Mouse (Mus musculus) liver, embryonic 11.5 days (tissue): Measurements from ENCODE around the gene Vps36. TPM values are rescaled to one million over a fixed set of nuclear protein-coding genes. Genes with fewer than 3 reads are reported as not detected.
A peak's percentile ranks its signal among the peaks of the same experiment; 100 is the strongest.

ENCODE experiments used
- ATAC-seq: fragments of 200-750 bp; cut with Nextera tagmentation; replicated peaks from 2 replicates; pipeline ENCODE4 v1.8.0; 2017; ENCODE audit warnings: moderate number of reproducible peaks, mild to moderate bottlenecking, moderate TSS enrichment, moderate library complexity; ENCODE audit not compliant: low FRiP score
- DNase-seq: peaks from one replicate; pipeline ENCODE4 v3.0.0-alpha.2; 2017; ENCODE audit warnings: low spot score
- H3K27ac ChIP-seq: fragments of 300-500 bp; sonication (generic); 2 replicates; pipeline ENCODE4 v1.5.1; 2014; ENCODE audit warnings: mild to moderate bottlenecking, low read depth, low read length, control low read depth
- H3K27me3 ChIP-seq: fragments of 300-500 bp; sonication (generic); replicated peaks from 2 replicates; pipeline ENCODE4 v1.6.1; 2014; ENCODE audit warnings: low read length, mixed read lengths; ENCODE audit not compliant: control insufficient read depth, insufficient read depth
- H3K36me3 ChIP-seq: fragments of 300-500 bp; sonication (generic); 2 replicates; pipeline ENCODE4 v1.6.1; 2014; ENCODE audit warnings: mild to moderate bottlenecking, low read length, moderate library complexity, mixed read lengths; ENCODE audit not compliant: control insufficient read depth, insufficient read depth
- H3K4me1 ChIP-seq: fragments of 300-500 bp; sonication (generic); replicated peaks from 2 replicates; pipeline ENCODE4 v1.6.1; 2014; ENCODE audit warnings: low read length, mixed read lengths; ENCODE audit not compliant: control insufficient read depth, insufficient read depth
- H3K4me2 ChIP-seq: fragments of 300-500 bp; sonication (generic); 2 replicates; pipeline ENCODE4 v1.6.1; 2014; ENCODE audit warnings: mild to moderate bottlenecking, control low read depth, moderate library complexity
- H3K4me3 ChIP-seq: fragments of 300-500 bp; sonication (generic); 2 replicates; pipeline ENCODE4 v1.5.1; 2014; ENCODE audit warnings: low read depth, low read length, control low read depth
- H3K9ac ChIP-seq: fragments of 300-500 bp; sonication (generic); 2 replicates; pipeline ENCODE4 v1.6.1; 2014; ENCODE audit warnings: low read depth, low read length, control low read depth
- H3K9me3 ChIP-seq: fragments of 300-500 bp; sonication (generic); 2 replicates; pipeline ENCODE4 v1.6.1; 2016; ENCODE audit warnings: low read length, inconsistent platforms, mixed read lengths; ENCODE audit not compliant: control insufficient read depth
- WGBS: fragments of 180-500 bp; shearing (Covaris S2); extraction: QIAGEN DNeasy Blood & Tissue Kit; methylation state at CpG from one replicate; pipeline ENCODE4 v1.1.7; 2014; 5-methylcytosine and 5-hydroxymethylcytosine counted together
- polyA plus RNA-seq: library from polyadenylated mRNA; unstranded; fragments of >200 nt; fragmentation: Nextera tagmentation; extraction: Ambion mirVana; gene quantifications from 2 replicates; pipeline ENCODE4 v1.2.1, GENCODE M21; 2014

The Vps36 gene
- 27.8 and 29.1 TPM in 2 replicates for polyA plus RNA-seq

DNA sequence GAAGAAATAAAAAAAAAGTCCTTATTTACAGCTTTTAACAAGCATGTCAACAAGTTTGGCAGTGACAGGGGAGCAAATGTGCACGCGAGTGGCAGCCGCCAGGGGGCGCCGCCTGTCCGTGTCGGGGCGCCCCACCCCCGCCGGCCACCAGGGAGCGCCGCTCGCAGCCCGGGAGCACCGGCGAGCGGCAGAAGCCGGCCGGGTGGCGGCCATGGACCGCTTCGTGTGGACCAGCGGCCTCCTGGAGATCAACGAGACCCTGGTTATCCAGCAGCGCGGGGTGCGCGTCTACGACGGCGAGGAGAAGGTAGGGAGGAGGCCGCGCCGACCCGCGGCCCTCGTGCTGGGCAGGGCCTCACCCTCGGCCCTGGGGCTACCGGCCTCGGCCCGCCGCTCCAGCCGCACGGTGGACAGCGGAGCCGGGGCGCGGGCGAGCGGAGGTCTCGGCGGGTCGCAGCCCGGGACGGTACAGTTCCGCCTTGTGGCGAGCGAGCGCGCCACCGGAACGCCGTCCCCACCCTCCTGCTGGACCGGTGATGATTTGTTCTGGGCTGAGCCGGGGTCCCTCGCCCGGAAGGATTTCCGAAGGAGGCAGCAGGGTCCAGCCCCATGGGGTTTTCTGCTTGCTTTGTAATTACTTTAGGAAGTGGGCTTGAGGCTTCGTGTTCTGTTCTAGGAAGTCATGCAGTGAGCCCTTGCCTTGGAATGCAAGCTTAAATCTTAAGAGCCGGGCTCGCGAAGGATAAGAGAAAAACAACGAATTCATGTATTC is at the start of gene Vps36:
Vps36 (plus strand) TSS at position 150 of the 772 bp plus-strand sequence.
- H3K27me3 ChIP-seq, result no peaks in the 10 kb centered on the region
- ATAC-seq (peak; percentile 90), DNase-seq (peak; percentile 87)
- no peaks in the 10 kb centered on the region for H3K36me3 ChIP-seq
- H3K4me3 ChIP-seq, result peak within 1 kb of the TSS; percentile 80
- peaks cover 2% of the 10 kb centered on the region; the same call in 1 of the 2 replicates for H3K4me1 ChIP-seq
- under 1% methylated on average over 71 of the region's 73 CpGs for WGBS
- no peaks in the 10 kb centered on the region for H3K9me3 ChIP-seq
- peak within 1 kb of the TSS; percentile 83 for H3K9ac ChIP-seq
- H3K27ac ChIP-seq, result peak within 1 kb of the TSS; percentile 91
- peak within 1 kb of the TSS; percentile 79 for H3K4me2 ChIP-seq

DNA sequence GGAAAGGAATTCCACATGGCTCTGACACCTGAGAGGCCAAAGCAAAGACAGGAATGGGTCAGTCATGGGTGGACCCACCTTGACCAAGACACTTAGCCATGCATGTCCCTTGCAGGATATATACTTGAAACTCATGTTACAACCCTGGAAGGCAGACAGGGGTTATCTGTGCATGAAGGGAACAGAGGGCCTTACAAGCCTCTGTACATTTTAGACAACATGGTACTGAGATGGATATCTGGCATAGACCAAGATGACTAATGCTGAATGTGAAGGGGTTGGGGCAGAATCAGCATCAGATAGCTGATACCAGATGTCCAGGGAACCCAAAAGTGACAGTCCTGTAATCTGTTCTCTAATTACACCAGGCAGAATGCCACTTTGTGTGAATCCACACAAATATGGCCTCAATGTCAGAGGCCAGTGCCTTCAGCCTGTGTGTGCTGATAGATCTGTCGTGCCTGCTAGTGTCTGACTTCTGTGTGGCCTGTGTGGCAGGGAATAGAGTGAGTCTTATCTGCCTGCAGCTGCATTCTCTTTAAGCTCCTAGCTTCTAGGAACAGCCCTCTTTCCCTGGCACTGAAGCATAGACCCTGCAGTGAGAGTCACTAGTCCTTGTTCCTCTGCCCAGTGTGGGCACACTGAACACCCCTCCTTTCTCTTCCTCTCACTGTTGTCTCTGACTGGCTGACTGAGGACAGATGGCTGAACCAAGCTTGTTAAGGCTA is 48.7 kb upstream of the Vps36 start:
- H3K9ac ChIP-seq, result no peak overlapping the region

DNA sequence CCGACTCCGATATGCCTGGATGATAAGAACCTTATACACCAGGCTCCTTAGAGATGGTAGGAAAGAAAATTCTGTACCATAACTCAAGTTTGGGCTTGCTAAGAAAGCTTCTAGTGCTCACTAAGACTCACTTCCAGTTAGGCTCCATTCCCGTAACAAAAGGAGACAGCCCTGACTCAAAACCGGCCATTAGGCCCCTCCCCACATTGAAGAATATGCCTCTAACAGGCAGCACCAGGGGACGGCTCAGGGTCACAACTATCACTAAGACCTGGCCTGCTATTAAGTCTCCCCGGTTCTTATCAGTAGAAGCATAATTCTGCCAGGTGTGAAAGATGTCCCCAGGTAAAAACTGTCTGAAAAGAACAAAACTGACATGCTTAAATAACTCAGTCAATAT is 46.8 kb upstream of the Vps36 start:
- no peaks in the 10 kb centered on the region for H3K9me3 ChIP-seq
- H3K4me1 ChIP-seq, result peaks cover 2% of the 10 kb centered on the region; the same call in 1 of the 2 replicates
- H3K9ac ChIP-seq, result no peak overlapping the region
- H3K27me3 ChIP-seq, result no peaks in the 10 kb centered on the region
- no peak overlapping the region for H3K27ac ChIP-seq
- no peaks in the 10 kb centered on the region for H3K36me3 ChIP-seq
- 77% methylated on average over 6 of the region's 6 CpGs for WGBS
- no peak overlapping the region for H3K4me3 ChIP-seq
- no peak for DNase-seq
- no peak for ATAC-seq
- H3K4me2 ChIP-seq, result no peak overlapping the region

More for the DNA sequence above, 48.7 kb upstream of the Vps36 start:
- no peak overlapping the region; the same call in 1 of the 2 replicates for H3K27ac ChIP-seq
- no peak for DNase-seq
- no peaks in the 10 kb centered on the region for H3K9me3 ChIP-seq
- WGBS, result 38% methylated on average over 1 of the region's 1 CpGs
- H3K27me3 ChIP-seq, result no peaks in the 10 kb centered on the region
- peaks cover 2% of the 10 kb centered on the region; the same call in 1 of the 2 replicates for H3K4me1 ChIP-seq
- peak; percentile 91 for ATAC-seq
- no peak overlapping the region for H3K4me2 ChIP-seq
- H3K36me3 ChIP-seq, result no peaks in the 10 kb centered on the region
- no peak overlapping the region for H3K4me3 ChIP-seq

DNA sequence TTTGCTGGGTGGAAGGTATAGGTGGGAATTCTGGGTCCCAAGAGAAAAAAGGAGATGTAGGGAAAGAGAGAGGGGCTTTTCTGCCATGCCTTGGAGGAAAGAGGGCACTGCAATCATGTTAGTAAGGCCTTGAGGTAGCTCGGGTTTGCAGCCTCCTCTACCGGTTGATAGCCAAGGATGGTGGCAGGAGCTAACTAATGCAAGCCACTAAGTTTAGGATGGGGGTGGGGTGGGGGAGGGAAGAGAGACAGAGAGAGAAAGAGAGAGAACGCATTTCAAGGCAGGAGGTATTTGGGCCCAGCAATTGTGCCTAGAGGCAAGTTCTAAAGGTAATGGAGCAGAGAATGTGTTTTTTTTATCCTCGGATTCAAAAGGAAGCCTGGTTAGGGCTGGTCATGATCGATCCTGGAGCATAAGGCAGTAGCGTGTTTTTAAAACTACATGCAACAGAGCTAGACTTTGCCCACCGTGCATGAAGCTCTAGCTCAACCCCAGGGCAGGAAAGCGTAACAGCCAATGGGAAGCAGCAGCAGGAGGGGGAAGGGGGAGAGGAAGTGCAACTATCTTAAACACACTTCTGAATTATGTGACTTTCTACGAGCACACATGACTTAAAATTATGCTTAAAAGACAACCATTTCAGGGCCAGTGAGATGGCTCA is 44.8 kb upstream of the Vps36 start:
- peaks cover 2% of the 10 kb centered on the region; the same call in 1 of the 2 replicates for H3K4me1 ChIP-seq
- no peak overlapping the region for H3K4me3 ChIP-seq
- no peaks in the 10 kb centered on the region for H3K9me3 ChIP-seq
- H3K4me2 ChIP-seq, result no peak overlapping the region
- no peak overlapping the region for H3K27ac ChIP-seq
- DNase-seq, result no peak
- WGBS, result 79% methylated on average over 9 of the region's 9 CpGs
- no peak overlapping the region for H3K9ac ChIP-seq
- ATAC-seq, result no peak
- H3K36me3 ChIP-seq, result no peaks in the 10 kb centered on the region
- no peaks in the 10 kb centered on the region for H3K27me3 ChIP-seq

GRCm38 (mm10) chr8:22148367-22148740 is 44.3 kb upstream of the Vps36 start:
- Histone ChIP-seq H3K27ac (no peak overlapping the region), H3K4me1 (peaks cover 2% of the 10 kb centered on the region; the same call in 1 of the 2 replicates), H3K4me3 (no peak overlapping the region), H3K36me3 (no peaks in the 10 kb centered on the region), H3K9ac (no peak overlapping the region), H3K9me3 (no peaks in the 10 kb centered on the region), H3K4me2 (no peak overlapping the region), H3K27me3 (no peaks in the 10 kb centered on the region)
- WGBS, result 93% methylated on average over 7 of the region's 7 CpGs
- ATAC-seq (no peak), DNase-seq (no peak)

DNA sequence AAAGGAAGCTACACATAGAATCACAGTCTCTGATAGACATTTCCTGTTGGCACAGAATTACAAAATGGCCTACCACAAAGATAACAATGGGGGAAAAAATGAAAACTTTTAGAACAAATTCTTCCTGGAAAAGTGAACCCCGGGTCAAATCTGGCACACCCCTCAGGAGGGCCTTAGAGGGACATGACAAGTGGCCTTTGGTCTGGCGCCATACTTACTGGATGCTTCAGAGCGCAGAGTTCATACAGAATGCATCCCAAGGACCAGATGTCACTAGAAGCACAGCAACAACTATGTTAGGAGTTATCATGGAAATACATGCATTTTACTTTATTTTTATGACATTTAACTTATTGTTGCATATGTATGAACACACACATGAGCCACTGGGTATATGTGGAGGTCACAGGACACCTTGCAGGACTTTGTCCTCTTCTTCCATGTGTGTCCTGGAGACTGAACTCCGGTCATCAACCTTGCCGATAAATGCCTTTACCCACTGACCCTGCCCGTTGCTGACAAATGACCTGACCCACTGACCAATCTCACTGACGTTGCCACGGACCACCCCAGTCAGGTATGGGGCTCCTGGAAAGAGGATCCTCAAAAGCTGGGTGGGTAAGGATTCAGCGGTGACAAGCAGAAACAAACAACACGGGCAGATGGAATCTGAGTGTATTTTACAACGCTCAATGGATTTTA is 42.8 kb upstream of the Vps36 start:
- no peaks in the 10 kb centered on the region for H3K36me3 ChIP-seq
- no peaks in the 10 kb centered on the region for H3K27me3 ChIP-seq
- no peak overlapping the region for H3K4me3 ChIP-seq
- no peaks in the 10 kb centered on the region for H3K9me3 ChIP-seq
- DNase-seq, result no peak
- no peak overlapping the region for H3K4me2 ChIP-seq
- H3K27ac ChIP-seq, result no peak overlapping the region
- no peak for ATAC-seq
- no peaks in the 10 kb centered on the region for H3K4me1 ChIP-seq
- H3K9ac ChIP-seq, result no peak overlapping the region
- 93% methylated on average over 11 of the region's 11 CpGs for WGBS

GRCm38 (mm10) chr8:22150345-22150663 is 42.3 kb upstream of the Vps36 start:
- Histone ChIP-seq H3K9me3 (no peaks in the 10 kb centered on the region), H3K4me3 (no peak overlapping the region), H3K27ac (no peak overlapping the region), H3K36me3 (no peaks in the 10 kb centered on the region), H3K4me2 (no peak overlapping the region), H3K4me1 (no peaks in the 10 kb centered on the region), H3K27me3 (no peaks in the 10 kb centered on the region), H3K9ac (no peak overlapping the region)
- WGBS, result 77% methylated on average over 3 of the region's 3 CpGs
- DNase-seq (no peak), ATAC-seq (no peak)

DNA sequence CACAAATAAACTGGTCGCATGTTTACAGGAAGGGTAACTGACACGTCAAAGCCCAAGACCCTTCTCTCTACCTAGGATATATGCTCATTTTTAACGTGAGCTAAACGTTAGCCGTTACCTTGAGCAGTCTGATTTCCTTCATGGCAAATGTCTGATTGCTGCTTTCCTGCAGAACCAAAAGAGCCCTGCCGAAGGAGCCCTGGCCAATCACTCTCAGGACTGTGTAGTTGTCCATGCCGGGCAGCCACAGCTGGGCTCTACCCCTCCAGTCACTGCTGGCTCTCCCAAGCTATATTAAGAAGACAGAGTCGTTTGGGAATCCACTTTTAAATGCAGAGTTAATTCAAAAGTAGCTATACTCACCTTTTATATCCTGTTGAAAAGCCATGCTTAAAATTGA is 30.4 kb upstream of the Vps36 start:
- DNase-seq (no peak), ATAC-seq (no peak)
- H3K4me2 ChIP-seq, result no peak overlapping the region
- H3K27me3 ChIP-seq, result no peaks in the 10 kb centered on the region
- H3K36me3 ChIP-seq, result no peaks in the 10 kb centered on the region
- no peak overlapping the region for H3K4me3 ChIP-seq
- 0 out of 2 replicates have a peak, but pooled peaks cover 8% of the 10 kb centered on the region for H3K4me1 ChIP-seq
- H3K9ac ChIP-seq, result no peak overlapping the region
- no peaks in the 10 kb centered on the region for H3K9me3 ChIP-seq
- WGBS, result 84% methylated on average over 8 of the region's 8 CpGs
- no peak overlapping the region for H3K27ac ChIP-seq
